Mouse (Mus musculus): ENCODE results near the gene Tenm2.

Tenm2 gene

GRCm38 (mm10) chr11:36123275-36123674 is 1112.5 kb downstream of the Tenm2 start:
- DNase-seq (ENCODE audit: low spot score) = no peak

GRCm38 (mm10) chr11:36121410-36121929 is 1114.3 kb downstream of the Tenm2 start:
- DNase-seq (ENCODE audit: low spot score) = no peak

- no peak for DNase-seq (ENCODE audit: low spot score)
These were observed 1115.0 kb downstream of the Tenm2 start for GRCm38 (mm10) chr11:36120591-36121409.

GRCm38 (mm10) chr11:36113326-36113725 is 1122.4 kb downstream of the Tenm2 start:
- no peak for DNase-seq (ENCODE audit: low spot score)

GRCm38 (mm10) chr11:36108970-36109731 is 1126.6 kb downstream of the Tenm2 start:
- DNase-seq (ENCODE audit: low spot score) = no peak

GRCm38 (mm10) chr11:36107840-36108239 is 1127.9 kb downstream of the Tenm2 start:
- no peak for DNase-seq (ENCODE audit: low spot score)

GRCm38 (mm10) chr11:36106639-36107038 is 1129.1 kb downstream of the Tenm2 start:
- DNase-seq (ENCODE audit: low spot score) = no peak

- no peak for DNase-seq (ENCODE audit: low spot score)
These were observed 1132.2 kb downstream of the Tenm2 start for GRCm38 (mm10) chr11:36103556-36103955.

GRCm38 (mm10) chr11:36096219-36096618 is 1139.5 kb downstream of the Tenm2 start:
- DNase-seq (ENCODE audit: low spot score) = no peak

- DNase-seq (ENCODE audit: low spot score) = no peak
These were observed 1145.6 kb downstream of the Tenm2 start for GRCm38 (mm10) chr11:36090210-36090609.

- no peak for DNase-seq (ENCODE audit: low spot score)
These were observed 1154.2 kb downstream of the Tenm2 start for GRCm38 (mm10) chr11:36081399-36082053.

- DNase-seq (ENCODE audit: low spot score) = no peak
These were observed 1155.0 kb downstream of the Tenm2 start for GRCm38 (mm10) chr11:36080766-36081165.

GRCm38 (mm10) chr11:36078391-36078790 is 1157.4 kb downstream of the Tenm2 start:
- DNase-seq (ENCODE audit: low spot score) = no peak

- DNase-seq (ENCODE audit: low spot score) = no peak
These were observed 1161.7 kb downstream of the Tenm2 start for GRCm38 (mm10) chr11:36074015-36074567.

- no peak for DNase-seq (ENCODE audit: low spot score)
These were observed 1162.5 kb downstream of the Tenm2 start for GRCm38 (mm10) chr11:36073074-36073818.

- DNase-seq (ENCODE audit: low spot score) = no peak
These were observed 1163.1 kb downstream of the Tenm2 start for GRCm38 (mm10) chr11:36072646-36073045.

GRCm38 (mm10) chr11:36072038-36072437 is 1163.7 kb downstream of the Tenm2 start:
- no peak for DNase-seq (ENCODE audit: low spot score)

GRCm38 (mm10) chr11:36059325-36059843 is 1176.4 kb downstream of the Tenm2 start:
- DNase-seq (ENCODE audit: low spot score) = no peak

- DNase-seq (ENCODE audit: low spot score) = no peak
These were observed 1179.2 kb downstream of the Tenm2 start for GRCm38 (mm10) chr11:36056525-36056924.

GRCm38 (mm10) chr11:36054323-36054722 is 1181.4 kb downstream of the Tenm2 start:
- DNase-seq (ENCODE audit: low spot score) = no peak

GRCm38 (mm10) chr11:36053457-36053856 is 1182.3 kb downstream of the Tenm2 start:
- no peak for DNase-seq (ENCODE audit: low spot score)

Data from left cerebral cortex, adult 11 months (tissue).